Mouse (Mus musculus) gastrocnemius, postnatal 25 days (tissue): Measurements from ENCODE around the gene Nedd9. TPM values are rescaled to one million over a fixed set of nuclear protein-coding genes. Genes with fewer than 3 reads are reported as not detected.
A peak's percentile ranks its signal among the peaks of the same experiment; 100 is the strongest.

Source experiments
- DNase-seq: peaks from one replicate; pipeline ENCODE4 v3.0.0; 2022
- total RNA-seq, 2 experiments: library from RNA; stranded (reverse); gene quantifications; 1 replicate in 1 of 2; 2 replicates in 1 of 2; pipeline ENCODE4 v1.2.3; 2021

Gene Nedd9
- total RNA-seq, 2 experiments from 2014 or later, result 4.5 to 9.4 TPM

DNA sequence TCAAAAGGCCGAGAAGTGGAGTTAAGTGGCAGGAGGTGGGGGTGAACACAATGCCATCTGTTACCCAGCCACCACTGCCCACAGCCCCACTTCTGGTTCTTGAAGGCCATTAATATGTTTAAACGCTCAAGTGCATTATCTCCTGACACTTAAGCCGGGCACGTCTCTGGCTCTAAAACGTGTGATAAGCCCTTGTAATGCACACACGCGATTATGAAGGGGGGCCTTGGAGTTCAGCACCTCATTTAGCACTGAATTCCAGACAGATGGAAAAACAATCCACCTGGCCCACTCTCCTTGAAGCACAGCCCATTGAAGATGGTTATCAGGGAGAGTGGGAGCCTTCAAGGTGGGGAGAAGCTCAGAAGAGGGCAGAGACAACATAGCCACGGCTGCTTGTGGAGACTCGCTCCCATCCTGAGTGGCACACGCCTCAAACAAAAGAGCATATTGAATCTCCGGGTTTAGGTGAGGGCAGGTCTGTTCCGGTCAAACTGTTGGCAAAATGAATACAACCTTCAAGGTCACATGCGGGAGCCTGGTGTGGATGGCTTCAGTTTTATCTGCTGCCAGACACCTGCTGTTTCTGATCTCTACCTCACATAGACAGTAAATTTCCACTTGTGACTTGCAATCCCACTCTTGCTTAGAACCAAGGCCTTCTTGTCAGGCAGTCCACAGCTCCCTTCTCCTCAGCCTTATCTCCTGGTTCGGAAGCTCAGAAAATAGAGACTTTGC is 30.7 kb downstream of the Nedd9 start:
- no peak for DNase-seq

GRCm38 (mm10) chr13:41453227-41454193 is 33.7 kb downstream of the Nedd9 start:
- no peak for DNase-seq

DNA sequence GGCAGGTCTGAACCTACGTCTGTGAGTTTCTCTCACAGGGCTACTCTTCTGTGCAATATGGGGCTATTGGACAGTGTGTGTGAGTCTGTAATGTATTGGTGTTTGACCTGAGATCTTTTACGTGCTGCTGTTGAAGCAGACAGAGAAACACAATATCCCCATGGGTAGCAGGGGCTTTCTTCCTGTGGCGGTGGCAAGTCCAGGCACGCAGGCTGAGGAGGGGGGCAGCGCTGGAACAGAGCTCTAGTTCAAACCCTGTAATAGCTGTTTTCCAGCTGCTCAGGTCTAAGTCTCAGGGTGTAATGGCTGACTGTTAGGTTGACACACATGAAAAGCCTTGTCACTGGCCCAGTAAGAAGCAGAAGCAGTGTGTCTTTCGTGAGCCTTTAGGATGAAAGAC is 36.3 kb downstream of the Nedd9 start:
- DNase-seq, result no peak

DNA sequence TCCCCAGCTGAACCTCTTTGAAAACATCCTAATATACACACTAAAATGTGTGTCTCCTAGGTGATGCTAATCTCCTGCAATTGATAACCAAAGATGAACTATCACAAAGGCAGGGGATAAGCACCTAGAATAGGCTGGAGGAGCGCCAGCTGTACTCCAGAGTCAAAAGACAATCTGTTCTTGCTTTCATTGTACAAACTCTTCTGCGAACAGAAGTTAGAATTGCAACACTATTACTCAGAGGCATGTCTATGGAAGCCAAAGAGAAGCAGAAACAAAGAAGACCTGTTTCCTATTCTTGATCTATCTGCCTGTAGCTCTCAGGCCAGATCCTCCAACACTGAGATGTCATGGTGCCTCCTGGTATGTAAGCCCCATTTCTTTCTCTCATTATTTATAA is 38.0 kb downstream of the Nedd9 start:
- no peak for DNase-seq

- no peak for DNase-seq
Measured at GRCm38 (mm10) chr13:41447209-41447608, 40.0 kb downstream of the Nedd9 start.

DNA sequence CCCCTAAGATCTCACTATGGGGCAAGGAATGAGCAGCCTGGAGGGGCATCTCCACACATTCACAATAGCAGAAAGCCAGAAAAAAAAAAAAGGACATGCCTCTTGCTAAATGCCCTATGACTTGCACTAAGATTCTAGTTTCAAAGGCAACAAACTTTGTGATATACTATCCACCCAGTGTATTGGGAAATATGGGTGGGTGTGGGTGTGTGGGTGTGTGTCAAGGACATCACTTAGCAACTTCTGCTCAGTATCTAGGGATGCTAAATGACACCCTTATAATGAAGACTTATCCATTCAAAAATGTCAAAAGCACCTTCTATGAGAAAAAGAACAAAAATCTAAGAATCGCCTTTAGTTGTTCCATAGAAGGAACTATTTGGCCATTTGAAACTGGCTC is 40.6 kb downstream of the Nedd9 start:
- DNase-seq, result no peak

GRCm38 (mm10) chr13:41445067-41445808 is 41.9 kb downstream of the Nedd9 start:
- DNase-seq, result no peak

DNA sequence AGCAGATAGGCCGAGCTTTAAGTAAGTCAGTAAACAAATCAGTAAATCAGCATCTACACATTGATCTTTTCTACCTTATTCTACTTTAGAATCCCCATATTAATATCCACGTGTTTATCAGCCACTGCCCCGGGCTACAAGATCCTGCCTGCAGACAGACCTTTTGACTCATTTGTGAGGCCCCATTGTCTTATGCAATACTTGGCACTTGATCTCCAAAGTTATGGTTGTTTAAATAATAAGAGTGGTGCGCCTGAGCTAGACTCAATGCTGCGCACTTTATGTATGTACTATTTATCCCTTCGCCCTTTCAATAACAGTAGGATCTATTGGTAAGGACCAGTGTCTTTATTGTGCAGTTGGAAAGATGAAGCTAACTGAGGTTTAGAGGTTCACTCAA is 42.9 kb downstream of the Nedd9 start:
- DNase-seq, result no peak

GRCm38 (mm10) chr13:41442145-41442544 is 45.0 kb downstream of the Nedd9 start:
- DNase-seq, result no peak

GRCm38 (mm10) chr13:41440205-41440604 is 47.0 kb downstream of the Nedd9 start:
- DNase-seq, result no peak

GRCm38 (mm10) chr13:41437390-41437789 is 49.8 kb downstream of the Nedd9 start:
- no peak for DNase-seq

DNA sequence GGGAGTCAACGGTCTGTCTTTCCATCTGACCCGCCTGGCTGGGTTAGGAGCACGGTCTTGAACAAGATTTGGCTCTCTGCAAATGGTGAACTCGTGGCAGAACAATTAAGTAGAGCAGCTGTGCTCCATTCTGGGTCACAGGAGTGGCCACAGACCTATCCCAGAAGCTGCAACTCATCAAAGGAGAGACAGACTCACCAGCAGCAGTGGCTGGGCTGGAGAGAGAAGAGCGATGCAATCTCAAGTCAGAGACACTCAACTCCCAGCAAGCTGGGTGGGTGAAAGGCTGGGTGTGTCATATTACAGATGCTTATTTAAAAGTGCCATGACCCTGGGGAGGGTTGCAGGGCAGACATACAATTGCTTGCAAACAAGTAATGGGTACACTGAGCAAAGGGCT is 50.4 kb downstream of the Nedd9 start:
- peak; percentile 41 for DNase-seq

DNA sequence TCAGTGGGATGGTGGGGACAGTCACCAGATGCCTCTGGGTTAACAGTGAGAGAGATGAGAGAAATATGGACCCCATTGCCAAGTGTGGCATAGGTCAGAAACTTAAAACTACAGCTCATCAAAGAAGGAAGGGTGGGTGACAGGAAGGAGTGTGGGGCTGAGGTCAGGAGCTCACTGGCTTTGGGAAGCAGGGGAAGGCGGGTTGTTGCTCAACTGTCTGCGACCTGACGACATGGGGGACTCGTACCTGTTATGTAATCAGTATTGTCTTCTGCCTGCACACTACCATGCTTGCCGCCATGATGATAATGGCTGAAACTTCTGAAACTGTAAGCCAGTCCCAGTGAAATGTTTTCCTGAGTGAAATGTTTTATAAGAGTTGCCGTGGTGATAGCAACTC is 54.0 kb downstream of the Nedd9 start:
- no peak for DNase-seq

- peak; percentile 21 for DNase-seq
Measured at GRCm38 (mm10) chr13:41431795-41432194, 55.4 kb downstream of the Nedd9 start.

GRCm38 (mm10) chr13:41427046-41427445 is 60.1 kb downstream of the Nedd9 start:
- DNase-seq, result no peak

DNA sequence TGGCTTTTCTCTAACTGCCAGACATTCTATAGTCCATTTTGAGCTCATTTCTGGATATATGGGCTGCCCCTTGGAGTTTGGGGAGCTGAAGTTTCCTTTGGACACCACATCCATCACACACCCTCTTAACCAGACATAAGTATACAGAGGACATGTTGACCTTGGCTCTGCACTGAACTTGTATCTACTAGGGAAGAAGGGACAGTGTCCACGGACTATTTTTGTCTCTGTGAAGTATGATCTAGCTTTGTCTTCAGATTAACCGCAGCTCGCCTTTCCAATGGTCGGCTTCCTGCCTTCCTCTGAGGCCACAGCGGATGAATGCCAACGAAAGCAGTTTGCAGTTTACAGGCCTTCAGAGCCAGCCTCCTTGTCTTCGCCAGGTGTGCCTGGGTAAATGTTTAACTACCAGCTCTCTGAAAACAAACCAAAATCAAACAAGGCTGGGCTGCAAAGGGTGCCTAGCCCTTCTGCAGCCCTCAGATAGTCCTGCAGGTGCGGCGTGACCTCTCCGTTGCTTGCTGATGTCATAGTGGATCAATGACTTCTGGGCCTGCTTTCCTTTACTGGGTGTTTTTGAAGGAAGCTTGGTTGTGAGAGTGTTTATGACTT is 63.6 kb downstream of the Nedd9 start:
- no peak for DNase-seq

DNA sequence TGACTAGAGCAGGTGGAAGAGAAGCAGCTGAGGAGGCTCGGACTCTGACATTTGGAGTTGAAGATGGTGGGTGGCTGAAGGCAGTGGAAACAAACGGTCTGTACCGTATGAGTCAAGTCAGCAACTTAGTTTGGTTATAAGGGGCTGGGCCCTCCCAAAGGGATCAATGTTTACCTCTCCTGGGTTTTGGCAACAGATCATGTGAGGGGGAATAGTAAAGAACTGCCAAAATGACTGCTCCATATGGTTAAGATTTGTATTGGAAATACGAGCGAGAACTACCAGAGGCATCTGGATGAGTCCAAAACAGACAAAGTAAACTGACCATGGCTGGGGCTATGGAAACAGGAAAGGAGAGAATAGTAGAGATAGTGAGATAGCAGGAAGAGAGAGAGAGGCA is 64.6 kb downstream of the Nedd9 start:
- DNase-seq, result no peak

DNA sequence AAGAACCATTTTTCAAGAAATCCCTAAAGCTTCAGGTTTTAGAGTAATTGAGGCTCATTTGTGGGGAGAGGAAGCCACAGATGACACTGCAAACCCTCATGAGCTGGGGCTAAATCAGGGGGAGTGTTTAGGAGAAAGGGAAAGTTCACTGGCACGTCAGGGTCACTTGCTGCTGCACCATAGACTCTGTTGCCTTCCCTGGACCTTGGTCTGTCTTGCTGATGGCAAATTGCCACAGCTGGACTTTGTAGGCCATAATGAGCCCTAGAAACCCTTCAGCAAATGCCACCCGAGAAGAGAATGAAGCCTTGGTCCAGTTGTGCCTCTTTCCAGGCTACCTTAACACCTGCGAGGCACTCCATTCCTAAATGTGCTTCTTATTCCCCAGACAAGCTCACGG is 66.8 kb downstream of the Nedd9 start:
- no peak for DNase-seq

DNA sequence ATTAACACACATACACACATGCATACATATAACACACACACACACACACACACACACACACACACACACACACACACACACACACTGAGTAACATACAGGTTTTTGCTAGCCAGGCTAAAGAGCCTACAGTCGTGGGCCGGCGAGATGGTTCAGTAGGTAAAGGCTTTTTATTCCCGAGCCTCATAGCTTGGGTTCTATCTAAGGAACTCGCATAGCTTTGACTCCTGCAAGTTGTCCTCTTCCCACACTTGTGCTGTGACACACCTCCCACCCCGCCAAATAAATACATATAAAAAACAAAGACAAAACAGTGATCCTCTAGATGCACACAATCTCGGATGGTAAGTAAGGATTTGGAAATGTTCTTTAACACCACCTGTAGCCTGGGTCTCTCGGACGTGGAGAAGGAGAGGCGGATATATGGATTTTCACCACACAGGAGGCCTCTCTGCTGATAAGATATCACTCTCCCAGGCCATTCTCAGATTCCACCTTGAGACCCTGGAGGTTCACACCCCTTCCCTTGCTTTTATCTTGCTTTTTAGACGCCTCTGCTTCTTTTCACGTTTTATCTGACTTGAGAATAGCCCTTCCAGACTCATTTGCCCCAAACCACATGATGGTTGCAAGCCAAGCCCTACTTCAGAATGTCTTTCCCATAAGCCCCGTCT is 68.8 kb downstream of the Nedd9 start:
- DNase-seq, result no peak

GRCm38 (mm10) chr13:41416065-41417016 is 70.8 kb downstream of the Nedd9 start:
- no peak for DNase-seq
